Mouse (Mus musculus): ENCODE data around the gene Slc13a5. TPM values are rescaled to one million over a fixed set of nuclear protein-coding genes. Genes with fewer than 3 reads are reported as not detected.

The Slc13a5 gene
- polyA plus RNA-seq, 1 experiment, result not detected

DNA sequence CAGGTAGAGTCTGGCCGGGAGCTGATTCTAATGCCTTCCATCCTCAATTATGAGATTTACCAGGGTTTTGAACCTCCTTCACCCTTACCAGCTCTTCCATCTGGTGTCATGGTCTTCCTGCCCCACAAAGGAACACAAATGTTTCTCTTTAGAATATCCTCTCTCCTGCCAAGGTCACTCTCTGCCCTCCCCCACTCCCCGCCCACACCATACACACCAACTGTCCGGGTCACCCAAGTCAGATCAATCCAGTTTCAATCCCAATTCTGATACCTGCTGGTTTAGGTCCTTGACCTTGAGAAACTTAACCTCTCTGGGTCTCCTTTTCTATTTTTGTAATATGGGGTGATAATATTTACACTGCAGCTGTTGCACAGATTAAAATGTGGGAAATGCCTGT lies 20.5 kb upstream of the Slc13a5 start:
- Histone ChIP-seq H3K36me3 (replicated peaks; ENCODE audit: low read length) (no peaks in the 10 kb centered on the region), H3K4me1 (no peaks in the 10 kb centered on the region), H3K9me3 (peaks cover 11% of the 10 kb centered on the region), H3K27me3 (replicated peaks) (peaks cover 16% of the 10 kb centered on the region), H3K4me3 (replicated peaks) (no peak overlapping the region)
- TF ChIP-seq FLI1 (IDR thresholded peaks at IDR 0.05; ENCODE audit: low read length) (no peak), GATA1 (IDR thresholded peaks at IDR 0.05; ENCODE audit: borderline replicate concordance, low read length) (no peak)

DNA sequence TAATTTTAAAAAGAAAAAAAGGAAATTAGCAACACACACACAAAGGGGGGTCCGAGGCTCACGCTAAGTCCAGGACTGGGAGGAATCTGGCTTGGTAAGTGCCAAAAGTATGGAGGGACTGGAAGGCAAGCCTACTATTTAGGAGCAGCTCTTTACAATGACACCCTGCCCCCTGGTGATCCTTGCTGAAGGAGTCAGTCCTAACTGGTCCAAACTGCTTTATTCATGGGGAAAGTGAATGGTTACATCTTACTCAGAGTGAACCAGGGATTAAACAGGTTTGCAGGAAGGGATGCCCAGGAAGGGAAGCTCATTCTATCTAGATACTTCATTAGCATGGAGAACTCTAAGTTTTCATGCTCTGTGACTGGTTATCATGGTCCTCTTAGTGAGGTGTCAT lies 20.1 kb upstream of the Slc13a5 start:
- H3K4me3 ChIP-seq (replicated peaks), result no peak overlapping the region
- H3K36me3 ChIP-seq (replicated peaks; ENCODE audit: low read length), result no peaks in the 10 kb centered on the region
- TF ChIP-seq FLI1 (IDR thresholded peaks at IDR 0.05; ENCODE audit: low read length) (no peak), GATA1 (IDR thresholded peaks at IDR 0.05; ENCODE audit: borderline replicate concordance, low read length) (no peak)
- peaks cover 16% of the 10 kb centered on the region for H3K27me3 ChIP-seq (replicated peaks)
- peaks cover 11% of the 10 kb centered on the region for H3K9me3 ChIP-seq
- no peaks in the 10 kb centered on the region for H3K4me1 ChIP-seq

DNA sequence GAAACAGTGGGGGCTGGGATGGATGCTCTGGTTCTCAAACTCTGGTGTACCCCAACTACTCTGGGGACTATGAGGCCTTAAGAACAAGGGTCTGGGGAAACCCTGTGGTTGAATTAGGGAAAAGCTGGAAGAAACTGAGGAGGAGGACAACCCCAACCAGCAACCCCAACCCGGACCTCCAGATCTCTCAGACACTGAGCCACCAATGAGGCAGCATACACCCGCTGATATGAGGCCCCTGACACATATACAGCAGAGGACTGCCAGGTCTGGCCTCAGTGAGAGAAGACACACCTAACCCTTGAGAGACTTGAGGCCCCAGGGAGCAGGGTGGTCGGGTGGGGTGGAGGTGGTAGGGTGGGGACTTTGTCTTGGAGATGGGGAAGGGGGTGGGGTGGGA lies 19.6 kb upstream of the Slc13a5 start:
- Histone ChIP-seq H3K4me1 (no peaks in the 10 kb centered on the region), H3K9me3 (peaks cover 11% of the 10 kb centered on the region), H3K36me3 (replicated peaks; ENCODE audit: low read length) (no peaks in the 10 kb centered on the region), H3K27me3 (replicated peaks) (peaks cover 16% of the 10 kb centered on the region), H3K4me3 (replicated peaks) (no peak overlapping the region)
- TF ChIP-seq GATA1 (IDR thresholded peaks at IDR 0.05; ENCODE audit: borderline replicate concordance, low read length) (no peak), FLI1 (IDR thresholded peaks at IDR 0.05; ENCODE audit: low read length) (no peak)

DNA sequence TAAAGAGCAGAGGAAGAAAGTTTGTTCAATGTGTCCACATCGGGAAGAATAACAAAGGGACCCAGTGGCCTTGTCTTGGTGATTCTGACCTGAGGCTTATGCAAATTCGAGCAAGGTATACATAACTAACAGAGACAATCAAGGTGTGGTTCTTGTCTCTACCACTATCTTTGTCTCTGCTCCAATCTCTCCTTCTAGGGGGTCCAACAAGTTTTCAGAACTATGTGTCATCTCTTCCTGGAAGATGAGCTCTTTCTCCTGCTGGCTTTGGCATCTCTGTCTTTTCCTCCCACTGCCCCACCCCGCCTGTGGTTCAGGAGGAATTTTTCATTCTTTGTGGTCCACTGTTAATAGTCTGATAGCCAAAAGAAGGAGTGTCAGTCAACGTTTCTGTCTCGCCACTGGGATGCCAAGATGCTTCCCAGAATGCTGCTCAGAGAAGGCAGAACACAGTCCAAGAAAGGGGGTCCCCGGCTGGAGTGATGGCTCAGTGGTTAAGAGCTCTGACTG lies 19.0 kb upstream of the Slc13a5 start:
- H3K4me1 ChIP-seq, result no peaks in the 10 kb centered on the region
- no peaks in the 10 kb centered on the region for H3K36me3 ChIP-seq (replicated peaks; ENCODE audit: low read length)
- TF ChIP-seq FLI1 (IDR thresholded peaks at IDR 0.05; ENCODE audit: low read length) (no peak), GATA1 (IDR thresholded peaks at IDR 0.05; ENCODE audit: borderline replicate concordance, low read length) (no peak)
- peaks cover 16% of the 10 kb centered on the region for H3K27me3 ChIP-seq (replicated peaks)
- peaks cover 11% of the 10 kb centered on the region for H3K9me3 ChIP-seq
- H3K4me3 ChIP-seq (replicated peaks), result no peak overlapping the region

DNA sequence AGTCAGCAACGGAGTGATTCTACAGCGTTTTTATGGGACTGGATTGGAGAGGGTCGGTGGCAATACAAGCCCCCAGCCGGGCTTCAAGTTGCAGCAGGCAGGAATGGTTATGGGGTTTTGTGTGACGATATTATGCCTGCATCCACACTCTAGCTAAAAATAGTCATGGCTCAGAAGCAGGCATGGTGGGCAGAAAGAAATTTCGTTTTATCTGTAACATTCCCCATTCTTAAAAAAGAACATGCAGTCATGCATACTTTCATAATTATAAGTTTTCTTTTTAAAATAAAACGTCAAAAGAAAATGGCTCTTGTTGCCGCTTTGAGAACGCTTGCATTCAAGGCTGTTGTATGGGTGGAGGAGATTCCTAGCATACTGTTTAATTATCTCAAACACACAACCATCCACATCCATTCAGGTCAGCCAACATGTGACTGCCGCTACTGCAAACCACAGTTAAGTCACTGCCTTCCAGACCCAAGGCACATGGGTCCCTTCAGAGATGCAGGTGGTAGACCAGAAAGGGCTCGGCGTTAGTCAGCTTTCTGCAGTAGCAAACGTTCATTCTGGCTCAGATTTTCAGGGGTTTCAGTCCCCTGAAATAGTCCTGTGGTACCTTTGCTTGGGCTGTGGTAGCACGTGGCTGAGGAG lies 17.6 kb upstream of the Slc13a5 start:
- H3K4me3 ChIP-seq (replicated peaks), result no peak overlapping the region
- H3K4me1 ChIP-seq, result no peaks in the 10 kb centered on the region
- peaks cover 19% of the 10 kb centered on the region for H3K27me3 ChIP-seq (replicated peaks)
- TF ChIP-seq FLI1 (IDR thresholded peaks at IDR 0.05; ENCODE audit: low read length) (no peak), GATA1 (IDR thresholded peaks at IDR 0.05; ENCODE audit: borderline replicate concordance, low read length) (no peak)
- H3K36me3 ChIP-seq (replicated peaks; ENCODE audit: low read length), result no peaks in the 10 kb centered on the region
- peaks cover 7% of the 10 kb centered on the region for H3K9me3 ChIP-seq

DNA sequence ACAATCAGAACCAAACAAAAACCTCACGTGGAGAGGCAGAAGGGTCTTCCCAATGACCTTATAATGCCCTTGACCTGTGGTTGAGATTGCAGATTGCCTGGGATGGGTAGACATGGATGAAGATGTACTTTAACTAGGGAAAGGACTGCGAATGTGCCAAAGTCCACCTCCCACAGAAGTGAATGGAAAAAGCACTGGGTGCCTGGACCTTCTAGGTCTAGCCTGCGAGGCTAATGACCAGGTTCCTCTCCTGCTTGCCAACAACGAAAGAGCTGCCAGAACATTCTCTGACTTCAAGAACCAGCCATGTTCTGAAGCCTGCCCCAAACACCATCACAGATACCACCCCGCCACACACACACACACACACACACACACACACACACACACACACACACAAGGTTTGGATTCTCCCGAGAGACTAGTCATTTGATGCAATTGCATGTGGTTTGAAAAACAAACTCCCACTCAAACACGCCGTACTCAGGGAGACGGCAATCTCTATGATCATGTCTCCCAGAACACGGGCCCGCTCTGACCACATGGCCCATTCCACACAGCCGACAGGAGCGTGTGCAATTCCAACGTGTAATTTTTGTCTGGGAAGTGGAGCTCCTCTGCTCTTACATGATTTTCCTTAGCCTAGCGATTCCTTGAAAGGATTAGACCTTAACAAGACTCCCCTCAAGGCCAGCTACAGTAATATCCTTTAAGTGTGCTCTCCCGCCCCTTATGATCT lies 16.6 kb upstream of the Slc13a5 start:
- Histone ChIP-seq H3K4me1 (no peaks in the 10 kb centered on the region), H3K36me3 (replicated peaks; ENCODE audit: low read length) (no peaks in the 10 kb centered on the region), H3K4me3 (replicated peaks) (no peak overlapping the region), H3K9me3 (peaks cover 4% of the 10 kb centered on the region; the same call in 1 of the 2 replicates), H3K27me3 (replicated peaks) (peaks cover 18% of the 10 kb centered on the region)
- TF ChIP-seq FLI1 (IDR thresholded peaks at IDR 0.05; ENCODE audit: low read length), result no peak
- TF ChIP-seq GATA1 (IDR thresholded peaks at IDR 0.05; ENCODE audit: borderline replicate concordance, low read length), result no peak

DNA sequence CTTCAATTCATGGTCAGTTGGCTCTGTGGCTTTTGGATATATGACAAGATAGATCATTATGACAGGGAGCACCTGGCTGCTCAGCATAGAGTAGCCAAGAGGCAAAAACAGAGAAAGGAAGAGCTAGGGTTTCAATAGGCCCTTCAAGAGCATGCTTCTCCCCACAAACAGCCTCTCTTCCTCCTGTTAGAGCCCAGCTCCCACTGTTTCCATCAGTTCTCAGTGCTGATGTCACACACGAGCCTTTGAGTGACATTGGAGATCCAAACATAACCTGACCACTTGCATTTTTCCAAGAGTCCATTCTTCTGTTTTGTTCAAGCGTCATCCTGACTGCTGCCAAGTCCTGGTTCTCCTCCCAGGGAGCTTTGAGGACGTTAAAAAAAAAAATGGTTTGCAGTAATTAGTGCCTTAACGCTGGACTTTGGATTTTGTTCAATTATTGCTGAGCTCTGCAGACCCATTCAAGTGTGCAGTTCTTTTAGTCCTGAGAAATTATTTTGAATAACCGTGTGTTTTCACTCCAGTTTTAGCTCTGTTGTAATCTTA lies 14.9 kb upstream of the Slc13a5 start:
- Histone ChIP-seq H3K9me3 (peaks cover 4% of the 10 kb centered on the region; the same call in 1 of the 2 replicates), H3K4me1 (no peaks in the 10 kb centered on the region), H3K27me3 (replicated peaks) (peaks cover 12% of the 10 kb centered on the region), H3K36me3 (replicated peaks; ENCODE audit: low read length) (no peaks in the 10 kb centered on the region), H3K4me3 (replicated peaks) (no peak overlapping the region)
- TF ChIP-seq GATA1 (IDR thresholded peaks at IDR 0.05; ENCODE audit: borderline replicate concordance, low read length) (no peak), FLI1 (IDR thresholded peaks at IDR 0.05; ENCODE audit: low read length) (no peak)

DNA sequence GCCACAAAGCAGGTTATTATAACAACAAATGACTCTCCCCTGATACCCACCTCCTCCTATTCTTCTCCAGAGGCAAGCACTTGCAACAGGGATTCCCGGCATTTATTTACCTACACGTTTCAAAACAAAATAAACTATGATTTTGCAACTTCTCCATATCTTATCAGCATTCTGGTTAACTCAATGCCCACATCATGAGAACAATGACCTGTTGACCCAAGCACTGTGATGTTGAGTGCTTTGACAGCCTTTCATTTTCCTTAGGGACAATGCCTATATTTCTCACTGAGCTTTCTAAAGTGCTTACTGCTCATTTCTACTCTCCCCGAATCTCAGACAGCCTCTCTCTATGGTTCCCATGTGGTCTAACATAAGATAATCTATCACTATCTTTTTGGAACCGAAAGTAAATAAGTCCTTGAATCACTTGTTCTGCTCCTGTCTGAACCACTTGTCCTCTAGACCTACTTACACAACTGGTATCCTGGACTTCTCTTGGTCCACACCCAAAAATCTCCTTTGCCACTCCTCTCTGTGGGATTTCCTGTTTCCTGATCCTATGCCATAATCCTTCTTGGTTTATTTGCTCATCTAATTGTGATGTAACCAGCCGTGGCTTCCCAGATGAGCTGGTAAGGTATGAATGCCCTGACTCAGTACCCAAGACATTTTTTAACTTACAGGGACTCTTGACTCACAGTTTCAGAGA lies 14.3 kb upstream of the Slc13a5 start:
- TF ChIP-seq GATA1 (IDR thresholded peaks at IDR 0.05; ENCODE audit: borderline replicate concordance, low read length) (no peak), FLI1 (IDR thresholded peaks at IDR 0.05; ENCODE audit: low read length) (no peak)
- Histone ChIP-seq H3K4me1 (no peaks in the 10 kb centered on the region), H3K9me3 (peaks cover 4% of the 10 kb centered on the region; the same call in 1 of the 2 replicates), H3K4me3 (replicated peaks) (no peak overlapping the region), H3K36me3 (replicated peaks; ENCODE audit: low read length) (no peaks in the 10 kb centered on the region), H3K27me3 (replicated peaks) (peaks cover 12% of the 10 kb centered on the region)

DNA sequence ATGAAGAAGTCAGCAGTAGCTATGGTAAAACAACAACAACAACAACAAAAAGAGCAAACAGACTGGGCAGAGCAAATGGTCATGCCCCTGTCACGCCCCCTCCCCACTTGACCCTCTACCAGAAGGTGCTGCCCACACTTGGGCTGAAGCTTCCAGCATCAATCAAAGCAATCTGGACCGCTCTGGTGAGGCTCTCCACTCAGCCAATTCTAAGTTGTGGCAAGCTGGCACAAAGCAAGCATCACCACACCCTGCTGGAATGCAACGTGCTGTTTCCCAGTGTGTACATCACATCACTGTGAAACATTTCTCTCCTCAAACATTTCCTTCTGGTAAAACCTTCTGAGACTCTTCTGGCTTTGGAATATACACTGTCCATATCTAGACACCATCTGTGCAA lies 6.3 kb upstream of the Slc13a5 start:
- Histone ChIP-seq H3K4me3 (replicated peaks) (no peak overlapping the region), H3K36me3 (replicated peaks; ENCODE audit: low read length) (no peaks in the 10 kb centered on the region), H3K9me3 (no peaks in the 10 kb centered on the region), H3K4me1 (no peaks in the 10 kb centered on the region), H3K27me3 (replicated peaks) (peaks cover 26% of the 10 kb centered on the region)
- TF ChIP-seq GATA1 (IDR thresholded peaks at IDR 0.05; ENCODE audit: borderline replicate concordance, low read length), result no peak
- TF ChIP-seq FLI1 (IDR thresholded peaks at IDR 0.05; ENCODE audit: low read length), result no peak

Data from megakaryocyte, embryonic 14.5 days (primary cell).